Mouse (Mus musculus) lung, postnatal 4 days (tissue): ENCODE measurements around the gene Zfp442.
"Not testable (repeated sequence)": the region's sequence is repeated elsewhere in the genome, so short reads cannot be mapped to it uniquely, and the experiment has no call there.

Source experiments
- DNase-seq, 2 experiments: peaks; one replicate each; pipeline ENCODE4 v3.0.0; 2021

The Zfp442 gene

GRCm38 (mm10) chr2:150451180-150451919 lies at the start of gene Zfp442:
Zfp442 (minus strand) TSS chr2:150451486.
- peak; percentile 71 to 75 for DNase-seq

DNA sequence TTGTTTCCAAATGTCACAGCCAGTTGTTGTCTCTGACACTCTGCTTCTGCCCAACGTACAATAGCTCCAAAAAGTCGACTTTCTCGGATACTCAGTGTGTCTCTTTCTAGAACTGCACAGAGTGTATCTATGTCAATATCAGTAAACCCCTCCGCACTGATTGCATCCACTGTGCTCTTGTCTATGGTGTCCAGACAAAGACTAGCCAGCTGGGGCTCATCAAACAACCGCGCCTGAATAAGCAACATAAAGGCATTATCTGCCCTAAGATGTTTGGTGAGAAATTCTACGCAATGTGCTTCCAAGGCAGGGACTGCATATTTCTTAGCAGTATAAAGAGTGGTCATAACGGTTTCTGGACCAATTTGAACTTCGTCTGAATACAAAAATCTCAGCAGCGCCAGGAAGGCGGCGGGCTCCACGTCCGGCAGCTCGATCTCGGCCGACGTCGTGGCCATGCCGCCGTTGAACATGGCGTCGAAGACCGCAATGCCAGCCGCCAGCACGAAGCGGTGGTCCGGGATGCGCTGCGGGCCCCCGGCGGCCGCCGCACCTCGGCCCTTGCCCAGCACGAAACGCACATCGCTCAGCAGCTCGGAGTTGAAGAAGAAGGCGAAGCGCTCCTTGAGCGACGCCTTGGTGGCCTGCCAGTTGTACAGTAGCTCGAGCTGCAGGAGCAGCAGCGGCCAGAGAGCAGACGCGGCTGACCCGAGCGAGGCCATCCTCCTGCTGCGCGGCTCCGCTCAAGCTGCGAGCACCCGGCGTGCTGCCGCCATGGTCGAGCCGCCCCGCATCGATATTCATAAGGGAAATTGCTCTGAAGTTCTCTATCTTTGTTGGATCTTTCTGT lies 49.1 kb upstream of the Zfp442 start:
- DNase-seq: peak in 1 of 2 experiments; percentile 18

DNA sequence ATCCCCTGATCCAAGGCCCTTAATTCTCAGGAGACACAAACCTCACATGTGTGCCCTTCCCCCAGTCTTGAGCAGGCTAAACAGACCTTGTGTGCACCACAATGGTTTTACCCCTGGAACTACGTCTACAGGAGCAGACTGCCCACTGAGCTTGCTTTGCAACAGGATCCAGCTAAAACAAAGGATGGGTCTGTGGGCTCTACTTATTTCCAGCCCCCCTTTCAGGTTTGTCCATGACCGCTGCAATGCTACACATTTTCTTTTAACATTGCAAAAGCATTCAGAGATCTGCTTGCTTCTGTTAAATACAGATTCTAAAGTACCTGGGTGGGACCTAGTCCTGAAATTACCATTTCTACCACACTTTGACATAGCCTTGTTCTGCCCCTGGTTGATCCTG lies 41.7 kb upstream of the Zfp442 start:
- DNase-seq: no peak

- peak; percentile 12 to 36 for DNase-seq
Observed at GRCm38 (mm10) chr2:150484939-150485778, 33.9 kb upstream of the Zfp442 start, which contains the start of gene Zfp345. Zfp345 (minus strand) TSS chr2:150485091.

DNA sequence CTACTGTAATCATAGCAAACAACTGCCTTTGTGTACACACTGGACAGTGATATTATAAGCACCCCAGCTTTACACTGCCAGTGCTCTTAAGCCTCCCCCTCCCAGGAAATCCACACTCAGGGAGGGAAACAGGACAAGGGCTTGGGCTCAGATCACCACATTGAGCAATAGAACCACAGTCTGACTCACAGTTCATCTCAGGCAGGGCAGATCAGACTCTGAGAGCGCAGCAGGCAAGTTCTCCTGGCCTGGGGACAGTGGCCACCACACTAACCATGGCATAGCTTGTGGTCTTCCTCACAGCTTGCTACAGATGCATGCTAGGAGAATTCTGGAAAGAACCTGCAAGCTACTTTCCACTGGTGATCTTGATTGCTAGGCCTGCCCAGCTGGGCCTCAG lies 12.2 kb downstream of the Zfp442 start:
- not testable (repeated sequence) for DNase-seq

DNA sequence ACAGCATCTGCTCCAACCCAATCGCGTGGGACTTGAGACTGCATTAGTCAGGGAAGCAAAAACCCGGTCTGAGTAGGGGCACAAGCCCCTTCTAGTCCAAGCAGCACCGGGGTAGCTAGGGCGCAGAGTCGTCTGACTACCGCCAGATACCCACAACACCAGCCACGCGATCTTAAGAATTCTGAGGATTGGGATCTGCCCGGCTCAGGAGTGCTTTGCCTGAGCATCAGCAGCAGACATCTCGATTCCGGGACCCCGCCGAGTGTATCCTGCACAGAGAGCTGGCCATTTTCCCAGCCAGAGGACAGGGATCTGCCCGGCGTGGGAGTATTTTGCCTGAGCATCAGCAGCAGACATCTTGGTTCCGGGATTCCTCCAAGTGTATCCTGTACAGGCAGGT lies 39.1 kb downstream of the Zfp442 start:
- not testable (repeated sequence) for DNase-seq

- DNase-seq: no peak
Observed at GRCm38 (mm10) chr2:150390198-150390597, 61.1 kb downstream of the Zfp442 start.

DNA sequence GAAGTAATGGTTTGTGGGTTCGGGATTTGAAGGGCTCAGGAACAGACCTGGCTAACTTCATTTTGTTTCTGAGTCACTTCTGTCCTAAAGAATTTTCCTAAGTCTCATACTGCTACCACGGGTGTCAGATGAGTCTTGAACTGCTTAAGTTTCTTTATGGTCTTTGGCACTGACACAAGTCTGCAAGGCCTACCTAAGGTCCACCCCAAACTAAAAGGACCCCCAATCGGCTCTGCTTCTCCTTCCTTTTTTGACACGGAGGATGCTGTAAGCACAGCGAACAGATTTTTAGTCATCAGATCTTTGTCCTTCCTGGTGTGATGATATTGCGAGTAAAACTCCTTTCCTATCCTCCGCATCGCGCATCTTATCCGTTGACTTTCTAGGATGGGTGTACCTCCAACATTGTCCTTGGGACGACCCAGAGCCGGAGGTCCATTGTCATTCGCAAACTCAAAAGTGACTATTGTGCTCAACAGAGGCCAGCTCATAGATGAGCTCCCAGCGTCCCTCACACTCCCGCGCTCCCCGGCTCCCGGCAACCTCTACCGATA lies 65.7 kb downstream of the Zfp442 start:
- DNase-seq: not testable (repeated sequence)

- DNase-seq: no peak
Observed at GRCm38 (mm10) chr2:150362878-150363229, 88.4 kb downstream of the Zfp442 start.

DNA sequence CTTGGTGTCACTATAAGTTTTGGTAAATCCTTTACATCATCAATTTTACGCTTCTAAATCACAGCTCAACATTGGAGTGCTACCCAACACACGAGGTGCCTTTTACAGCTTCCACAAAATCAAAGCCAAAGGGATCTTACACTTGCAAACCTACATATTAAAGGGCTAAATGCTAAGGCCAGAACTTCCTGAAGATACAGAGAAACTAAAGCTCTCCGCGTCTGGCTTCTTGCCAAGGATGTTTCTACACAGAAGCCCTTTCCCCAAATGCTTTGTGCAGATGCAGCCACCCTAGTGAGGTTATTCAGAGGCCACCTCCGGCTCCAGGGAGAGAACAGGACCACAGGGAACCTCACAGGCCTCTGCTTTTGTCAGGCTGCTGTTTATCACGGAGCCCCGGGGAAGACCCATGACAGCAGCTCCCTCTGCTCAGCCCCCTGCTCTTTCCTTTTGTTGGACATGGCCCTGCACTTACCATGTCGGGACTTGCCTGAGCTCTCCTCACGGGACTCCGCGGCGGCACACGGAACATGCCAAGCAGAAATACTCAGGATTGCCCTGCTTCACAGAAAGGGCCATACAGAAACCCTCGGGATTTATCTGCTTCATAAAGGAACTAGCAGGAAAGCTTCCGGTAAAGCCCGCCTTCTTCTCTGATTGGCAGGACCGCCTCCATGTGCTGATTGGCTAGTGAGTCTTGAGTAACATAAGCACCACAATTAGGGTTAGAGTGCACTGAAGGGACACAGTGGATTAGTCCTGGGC lies 89.0 kb downstream of the Zfp442 start, which contains the start of gene 3300002I08Rik:
3300002I08Rik (minus strand) TSS at position 653 of the 765 bp plus-strand sequence.
- peak; percentile 88 to 89 for DNase-seq
